Mouse (Mus musculus): ENCODE measurements around the gene Zfp408.
"Not testable (repeated sequence)": the region's sequence is repeated elsewhere in the genome, so short reads cannot be mapped to it uniquely, and the experiment has no call there.

Gene Zfp408

GRCm38 (mm10) chr2:91650360-91650995 is 887 bp upstream of the Zfp408 start:
- DNase-seq (ENCODE audit: low spot score) = no peak

- no peak for DNase-seq (ENCODE audit: low spot score)
These were observed 439 bp downstream of the Zfp408 start for GRCm38 (mm10) chr2:91649152-91649551.

- no peak for DNase-seq (ENCODE audit: low spot score)
These were observed 2.9 kb downstream of the Zfp408 start for GRCm38 (mm10) chr2:91646733-91647132.

GRCm38 (mm10) chr2:91645811-91646210 is 3.8 kb downstream of the Zfp408 start:
- DNase-seq (ENCODE audit: low spot score) = no peak

- DNase-seq (ENCODE audit: low spot score) = no peak
These were observed 4.2 kb downstream of the Zfp408 start for GRCm38 (mm10) chr2:91645354-91645753.

GRCm38 (mm10) chr2:91644021-91644420 is 5.6 kb downstream of the Zfp408 start:
- DNase-seq (ENCODE audit: low spot score) = no peak

- no peak for DNase-seq (ENCODE audit: low spot score)
These were observed 6.7 kb downstream of the Zfp408 start for GRCm38 (mm10) chr2:91642825-91643415.

- DNase-seq (ENCODE audit: low spot score) = no peak
These were observed 10.7 kb downstream of the Zfp408 start for GRCm38 (mm10) chr2:91638931-91639330.

GRCm38 (mm10) chr2:91636727-91637338 is 12.8 kb downstream of the Zfp408 start:
- DNase-seq (ENCODE audit: low spot score) = no peak

- no peak for DNase-seq (ENCODE audit: low spot score)
These were observed 13.4 kb downstream of the Zfp408 start, which contains the start of gene F2 for GRCm38 (mm10) chr2:91636229-91636628. Gene F2 (minus strand): TSS chr2:91636414.

- no peak for DNase-seq (ENCODE audit: low spot score)
These were observed 14.1 kb downstream of the Zfp408 start for GRCm38 (mm10) chr2:91635486-91635885.

GRCm38 (mm10) chr2:91634841-91635240 is 14.8 kb downstream of the Zfp408 start:
- no peak for DNase-seq (ENCODE audit: low spot score)

- DNase-seq (ENCODE audit: low spot score) = no peak
These were observed 16.1 kb downstream of the Zfp408 start for GRCm38 (mm10) chr2:91633334-91633977.

- no peak for DNase-seq (ENCODE audit: low spot score)
These were observed 17.3 kb downstream of the Zfp408 start for GRCm38 (mm10) chr2:91632316-91632715.

- no peak for DNase-seq (ENCODE audit: low spot score)
These were observed 17.8 kb downstream of the Zfp408 start for GRCm38 (mm10) chr2:91631826-91632225.

GRCm38 (mm10) chr2:91630384-91630783 is 19.2 kb downstream of the Zfp408 start:
- no peak for DNase-seq (ENCODE audit: low spot score)

GRCm38 (mm10) chr2:91629682-91630081 is 19.9 kb downstream of the Zfp408 start:
- no peak for DNase-seq (ENCODE audit: low spot score)

GRCm38 (mm10) chr2:91628171-91628570 is 21.4 kb downstream of the Zfp408 start:
- DNase-seq (ENCODE audit: low spot score) = no peak

- DNase-seq (ENCODE audit: low spot score) = no peak
These were observed 22.1 kb downstream of the Zfp408 start for GRCm38 (mm10) chr2:91627486-91627885.

GRCm38 (mm10) chr2:91623366-91623765 is 26.2 kb downstream of the Zfp408 start:
- not testable (repeated sequence) for DNase-seq (ENCODE audit: low spot score)

- no peak for DNase-seq (ENCODE audit: low spot score)
These were observed 27.2 kb downstream of the Zfp408 start for GRCm38 (mm10) chr2:91622356-91622755.

GRCm38 (mm10) chr2:91609370-91609769 is 40.2 kb downstream of the Zfp408 start:
- not testable (repeated sequence) for DNase-seq (ENCODE audit: low spot score)

- no peak for DNase-seq (ENCODE audit: low spot score)
These were observed 47.2 kb downstream of the Zfp408 start for GRCm38 (mm10) chr2:91602389-91602788.
